Comparison of ENCODE assay signal across 17 mouse cellular contexts in genomic region chr7:112326852-112327251, GRCm38 (mm10).
DNase-seq lines count a peak whose midpoint lies in the region; ATAC-seq and TF ChIP-seq lines count a peak whose summit lies in the region.
"Had no signal": no experiment of that assay in that cellular context is flagged by ENCODE, and none has a peak within 500 bp of the region (broad histone marks: within the 10 kb centered on the region; RNA-seq: fewer than 3 reads in every experiment).

No protein-coding gene starts in this region.

- H3K9ac ChIP-seq in heart, embryonic 15.5 days = no peak overlapping the region
- H3K9ac ChIP-seq: hindbrain, embryonic 12.5 days; limb, embryonic 15.5 days; liver, postnatal 0 days had no signal

- peaks cover 86% of the 10 kb centered on the region for H3K36me3 ChIP-seq in heart, embryonic 15.5 days
- H3K36me3 ChIP-seq in heart, embryonic 10.5 days = peaks cover 99% of the 10 kb centered on the region
- H3K36me3 ChIP-seq: hindbrain, embryonic 12.5 days; limb, embryonic 15.5 days; midbrain, embryonic 10.5 days had no signal

- DNase-seq in heart, embryonic 10.5 days (ENCODE audit: low spot score) = no peak
- peak; percentile 54 to 72 for DNase-seq in layer of hippocampus, adult 2 months (ENCODE audit: low spot score in 2 of 2)
- DNase-seq in layer of hippocampus, postnatal 10 days (ENCODE audit: low spot score in 2 of 2) = no peak
- peak; percentile 46 for DNase-seq in right cerebral cortex, adult 18-20 months
- DNase-seq in right cerebral cortex, postnatal 36 days (ENCODE audit: low spot score in 2 of 2) = no peak
- DNase-seq in urinary bladder, postnatal 10 days (ENCODE audit: low spot score) = no peak
- DNase-seq: adrenal gland, adult 2 months; cerebellum, adult 18-20 months; kidney, adult 18-20 months; liver, postnatal 0 days; thymus, postnatal 25 days had no signal

- H3K4me2 ChIP-seq in heart, embryonic 15.5 days = no peak overlapping the region
- H3K4me2 ChIP-seq: hindbrain, embryonic 12.5 days; limb, embryonic 15.5 days had no signal

- TF ChIP-seq CTCF in layer of hippocampus, adult 2 months (conservative IDR thresholded peaks at IDR 0.05) = no peak

- no peak for ATAC-seq in heart, embryonic 15.5 days (replicated peaks; ENCODE audit: insufficient number of reproducible peaks, insufficient read depth, low FRiP score, low read depth)
- ATAC-seq: CD4-positive, CD25-positive, alpha-beta regulatory T cell, adult 4 months; liver, postnatal 0 days had no signal

- H3K4me1 ChIP-seq in heart, embryonic 15.5 days (replicated peaks) = 0 out of 2 replicates have a peak, but pooled peaks cover 11% of the 10 kb centered on the region
- H3K4me1 ChIP-seq in heart, embryonic 10.5 days = peaks cover 4% of the 10 kb centered on the region; the same call in 1 of the 2 replicates
- H3K4me1 ChIP-seq: hindbrain, embryonic 12.5 days; midbrain, embryonic 10.5 days had no signal

- peak overlapping the region; percentile 3; the same call in 1 of the 2 replicates for H3K27ac ChIP-seq in heart, embryonic 15.5 days
- no peak overlapping the region for H3K27ac ChIP-seq in heart, embryonic 10.5 days
- H3K27ac ChIP-seq in layer of hippocampus, adult 2 months = peak overlapping the region; percentile 90
- H3K27ac ChIP-seq: hindbrain, embryonic 12.5 days; limb, embryonic 15.5 days; midbrain, embryonic 10.5 days had no signal

- H3K9me3 ChIP-seq in heart, embryonic 15.5 days (replicated peaks) = no peaks in the 10 kb centered on the region
- no peaks in the 10 kb centered on the region for H3K9me3 ChIP-seq in heart, embryonic 10.5 days
- H3K9me3 ChIP-seq: hindbrain, embryonic 12.5 days; limb, embryonic 15.5 days; midbrain, embryonic 10.5 days had no signal

- H3K27me3 ChIP-seq in heart, embryonic 15.5 days = no peaks in the 10 kb centered on the region
- no peaks in the 10 kb centered on the region for H3K27me3 ChIP-seq in heart, embryonic 10.5 days (ENCODE audit: insufficient read depth, poor library complexity, severe bottlenecking)
- H3K27me3 ChIP-seq: hindbrain, embryonic 12.5 days had no signal

- H3K4me3 ChIP-seq in heart, embryonic 15.5 days = no peak overlapping the region
- H3K4me3 ChIP-seq in heart, embryonic 10.5 days = no peak overlapping the region
- no peak overlapping the region for H3K4me3 ChIP-seq in layer of hippocampus, adult 2 months
- H3K4me3 ChIP-seq: hindbrain, embryonic 12.5 days; limb, embryonic 15.5 days; midbrain, embryonic 10.5 days; myocyte had no signal

- WGBS in heart, embryonic 15.5 days = 84% methylated on average over 4 of the region's 4 CpGs
- 92% methylated on average over 4 of the region's 4 CpGs for WGBS in heart, embryonic 10.5 days

Comparison
In these comparisons a context has a peak if more than half of its experiments do, and no peak if none do; other contexts are left out.
1. DNase-seq: peak in layer of hippocampus, adult 2 months (2 of 2) and right cerebral cortex, adult 18-20 months (single experiment); none in heart, embryonic 10.5 days (single experiment), layer of hippocampus, postnatal 10 days (0 of 2), right cerebral cortex, postnatal 36 days (0 of 2) and urinary bladder, postnatal 10 days (single experiment).